Mouse (Mus musculus): ENCODE results near the gene Nostrin. TPM values are rescaled to one million over a fixed set of nuclear protein-coding genes. Genes with fewer than 3 reads are reported as not detected.
A peak's percentile ranks its signal among the peaks of the same experiment; 100 is the strongest.

The Nostrin gene
- total RNA-seq (2014; fragmentation: Nextera tagmentation) (2.1 and 9.0 TPM in 2 replicates), total RNA-seq (2017) (9.3 and 12.2 TPM in 2 replicates)

DNA sequence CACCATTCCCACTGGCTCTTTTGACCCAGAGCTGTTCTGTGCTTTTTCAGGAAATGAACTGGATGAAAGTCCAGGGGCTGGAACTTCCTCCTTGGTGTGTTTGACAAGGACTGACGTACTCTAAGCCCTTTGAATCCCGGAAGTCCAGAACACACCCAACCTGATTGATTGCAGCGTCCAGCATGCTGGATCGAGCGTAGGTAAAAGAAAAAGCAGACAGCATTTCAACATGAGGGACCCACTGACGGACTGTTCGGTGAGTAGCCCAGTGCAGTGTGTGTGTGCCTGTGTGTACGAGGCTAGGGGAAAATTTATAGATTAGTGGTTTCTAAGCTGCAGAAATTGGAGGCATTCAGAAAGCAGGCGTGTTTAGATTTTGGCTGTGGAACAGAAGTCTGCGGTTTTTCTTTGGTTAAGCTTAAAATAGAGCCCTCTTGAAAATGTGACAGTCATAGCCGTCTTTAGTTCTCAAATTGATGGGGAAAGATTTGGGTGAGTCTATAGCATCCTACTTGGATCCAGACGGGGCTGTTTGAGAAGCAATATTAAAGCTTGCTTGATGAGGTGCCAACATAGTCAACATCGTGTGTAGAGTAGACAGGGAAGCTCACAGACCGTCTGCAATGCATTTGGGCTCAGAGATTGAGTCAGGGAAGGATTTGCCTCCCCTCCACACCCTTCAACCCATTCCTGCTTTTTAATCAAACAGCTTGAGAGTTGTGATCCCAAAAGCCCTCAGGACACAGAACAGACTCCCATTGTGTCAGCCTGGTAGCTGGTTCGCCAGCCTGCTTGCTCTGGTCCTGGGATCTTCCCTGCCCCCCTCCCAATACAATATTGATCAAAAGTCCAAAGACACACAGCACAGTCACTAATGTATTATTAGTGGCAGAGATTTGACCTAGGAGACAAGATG, at the start of gene Nostrin:
Gene Nostrin, plus strand, starts transcription at position 140 of the 916 bp plus-strand sequence.
- peak; percentile 89 for ATAC-seq (replicated peaks; ENCODE audit: poor library complexity, severe bottlenecking)

DNA sequence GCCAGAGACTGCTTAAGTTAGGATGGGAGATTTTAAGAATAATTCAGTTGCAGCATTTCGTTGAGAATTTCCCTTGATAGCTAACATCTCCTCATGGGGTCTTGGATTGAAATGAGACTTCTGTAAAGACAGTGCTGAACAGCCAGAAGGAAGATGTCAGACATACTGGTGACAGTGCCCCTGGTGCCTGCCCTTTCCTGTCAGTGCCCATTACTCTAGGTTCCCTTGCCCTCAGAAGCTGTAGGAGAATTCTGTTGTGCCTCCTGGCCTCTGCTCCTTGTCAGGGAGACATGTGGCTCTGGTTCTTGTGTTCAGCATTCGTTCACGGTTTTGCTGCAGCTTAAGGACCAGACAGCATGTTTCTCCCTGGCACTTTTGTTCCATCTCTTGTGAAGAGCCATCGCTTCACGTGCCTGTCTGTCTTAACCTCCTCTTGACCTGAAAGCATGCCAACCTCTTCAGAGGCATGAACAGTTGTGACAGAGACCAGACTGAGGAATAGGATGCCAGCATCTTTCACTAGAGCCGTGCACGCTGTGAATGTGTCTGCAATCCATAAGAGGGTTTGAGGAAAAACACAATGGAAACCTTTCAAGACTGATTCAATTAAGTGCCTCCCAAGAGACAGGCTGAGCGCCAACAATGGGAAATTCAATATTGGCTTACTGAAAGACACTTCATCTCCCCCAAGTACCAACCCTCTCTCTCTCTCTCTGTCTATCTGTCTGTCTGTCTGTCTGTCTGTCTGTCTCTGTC, 48.9 kb upstream of the Nostrin start:
- no peak for ATAC-seq (replicated peaks; ENCODE audit: poor library complexity, severe bottlenecking)

- ATAC-seq (replicated peaks; ENCODE audit: poor library complexity, severe bottlenecking): no peak
Observed at GRCm38 (mm10) chr2:69095836-69096235, 39.8 kb upstream of the Nostrin start.

- ATAC-seq (replicated peaks; ENCODE audit: poor library complexity, severe bottlenecking): no peak
Observed at GRCm38 (mm10) chr2:69096821-69097220, 38.8 kb upstream of the Nostrin start.

DNA sequence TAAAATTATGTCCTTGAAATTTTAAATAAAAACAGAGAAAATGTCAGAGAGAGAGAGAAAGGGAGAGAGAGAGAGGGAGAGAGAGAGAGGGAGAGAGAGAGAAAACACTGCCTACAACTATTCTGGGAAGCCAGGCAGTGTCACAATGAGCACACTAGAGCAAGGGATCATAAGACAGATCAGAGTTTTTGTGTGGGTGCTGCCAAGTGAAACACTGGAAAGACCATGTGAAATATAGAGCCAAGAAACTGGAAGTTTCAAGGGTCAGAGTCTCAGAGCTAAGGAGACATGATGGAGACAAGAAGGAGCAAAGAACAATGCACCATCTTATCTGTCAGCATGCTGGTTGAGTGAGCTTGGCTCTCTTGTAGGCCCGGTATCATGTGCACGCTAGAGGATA, 38.1 kb upstream of the Nostrin start:
- no peak for ATAC-seq (replicated peaks; ENCODE audit: poor library complexity, severe bottlenecking)

GRCm38 (mm10) chr2:69098701-69099100, 36.9 kb upstream of the Nostrin start:
- no peak for ATAC-seq (replicated peaks; ENCODE audit: poor library complexity, severe bottlenecking)

DNA sequence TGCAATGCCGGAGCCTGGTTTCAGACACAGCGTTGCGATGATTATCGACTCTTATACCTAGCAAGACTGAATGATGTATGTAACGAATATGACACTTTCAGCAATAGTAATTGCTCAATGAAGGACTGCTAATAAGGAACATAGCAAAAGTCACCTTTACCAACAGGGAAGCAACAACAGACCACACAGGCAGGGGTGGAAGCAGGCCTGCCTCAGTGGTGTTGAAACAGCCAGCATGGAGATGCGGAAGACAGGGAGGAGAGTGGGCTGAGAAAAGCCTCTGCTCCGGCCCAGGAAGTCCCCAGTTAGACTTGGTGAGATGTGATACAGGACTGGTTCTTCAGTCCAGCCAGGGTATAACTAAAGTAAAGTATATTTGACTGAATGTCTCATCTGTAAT, 36.5 kb upstream of the Nostrin start:
- peak; percentile 61 for ATAC-seq (replicated peaks; ENCODE audit: poor library complexity, severe bottlenecking)

DNA sequence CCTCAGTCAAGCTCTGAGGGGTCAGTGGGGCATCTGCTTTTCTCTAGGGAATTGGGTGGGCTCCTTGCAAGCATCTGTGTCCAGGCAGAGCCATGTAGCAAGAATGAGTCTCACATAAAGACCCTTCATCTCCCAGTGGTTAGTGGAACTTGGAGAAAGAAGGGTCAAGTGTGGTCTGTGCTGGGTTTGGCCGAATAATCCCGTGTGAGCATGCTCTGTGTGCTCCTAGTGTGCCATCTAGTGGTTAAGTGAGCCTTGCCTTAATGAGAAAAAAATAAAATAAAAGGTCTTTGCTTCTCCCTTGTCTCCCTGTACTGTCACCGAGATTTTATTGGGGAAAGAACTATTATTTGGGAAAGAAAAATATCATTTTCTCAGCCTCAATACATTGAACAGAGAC, 34.9 kb upstream of the Nostrin start:
- ATAC-seq (replicated peaks; ENCODE audit: poor library complexity, severe bottlenecking): peak; percentile 77

DNA sequence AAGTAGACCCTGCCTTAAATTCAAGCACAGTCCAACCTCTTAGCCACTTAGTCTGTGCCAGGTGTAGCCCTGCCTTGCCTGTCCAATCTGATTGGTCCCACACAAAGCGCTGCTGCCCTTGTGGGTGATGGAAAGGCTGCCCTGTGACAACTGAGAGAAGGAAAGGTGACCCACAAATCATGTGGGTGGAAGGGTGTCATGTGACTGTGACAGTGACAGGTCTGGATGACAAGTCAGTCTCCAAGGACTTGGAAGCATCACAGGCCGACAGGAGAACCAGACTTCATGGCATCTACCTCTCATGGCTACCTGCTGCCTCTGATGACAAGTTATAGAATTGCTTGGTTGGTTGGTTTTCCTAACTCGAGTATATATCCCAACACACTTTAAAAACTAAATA, 32.1 kb upstream of the Nostrin start:
- ATAC-seq (replicated peaks; ENCODE audit: poor library complexity, severe bottlenecking): no peak

- ATAC-seq (replicated peaks; ENCODE audit: poor library complexity, severe bottlenecking): no peak
Observed at GRCm38 (mm10) chr2:69104511-69105145, 31.0 kb upstream of the Nostrin start.

DNA sequence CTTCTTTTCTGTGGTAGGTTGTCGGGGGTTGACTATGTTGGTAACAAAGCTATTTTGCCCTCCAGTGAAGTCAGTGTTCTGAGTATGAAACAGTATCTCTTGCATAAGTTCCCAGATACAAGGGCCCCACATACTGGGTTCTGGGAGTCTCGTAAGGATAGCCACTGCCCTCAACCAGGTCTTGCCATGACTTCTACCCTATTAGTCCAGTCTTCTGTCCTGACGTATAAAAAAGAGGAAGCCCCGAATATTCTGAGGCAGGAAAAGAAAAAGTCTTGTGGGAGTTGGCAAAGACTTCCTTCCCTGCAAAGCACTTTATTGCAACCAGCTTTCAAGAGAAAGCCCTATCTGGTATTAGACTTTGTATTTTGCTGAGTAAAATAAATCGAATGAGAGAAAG, 26.4 kb upstream of the Nostrin start:
- peak; percentile 90 for ATAC-seq (replicated peaks; ENCODE audit: poor library complexity, severe bottlenecking)

GRCm38 (mm10) chr2:69109710-69110109, 25.9 kb upstream of the Nostrin start:
- ATAC-seq (replicated peaks; ENCODE audit: poor library complexity, severe bottlenecking): 0 out of 2 replicates have a peak, but pooled peaks have one; percentile 18

- ATAC-seq (replicated peaks; ENCODE audit: poor library complexity, severe bottlenecking): no peak
Observed at GRCm38 (mm10) chr2:69112609-69113008, 23.0 kb upstream of the Nostrin start.

- no peak for ATAC-seq (replicated peaks; ENCODE audit: poor library complexity, severe bottlenecking)
Observed at GRCm38 (mm10) chr2:69113829-69114547, 21.6 kb upstream of the Nostrin start.

DNA sequence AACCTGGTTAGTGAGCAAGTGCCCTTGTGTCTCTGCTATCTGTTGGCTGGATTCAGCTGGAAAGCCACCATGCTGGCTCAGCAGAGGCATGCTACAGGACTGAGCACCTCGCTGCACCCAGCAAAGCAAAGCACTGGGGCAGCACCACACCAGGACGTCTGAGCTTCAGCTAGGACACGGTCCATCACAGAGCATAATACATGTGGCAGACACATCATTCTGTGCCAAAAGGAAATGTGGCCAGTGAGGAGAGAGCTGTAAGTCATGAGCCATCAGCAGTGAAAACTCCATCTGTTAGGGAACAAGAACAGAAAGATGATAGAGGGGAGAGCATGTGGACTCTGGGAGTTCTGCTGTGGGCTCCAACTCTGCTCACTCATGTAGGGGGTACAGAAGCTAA, 19.7 kb upstream of the Nostrin start:
- ATAC-seq (replicated peaks; ENCODE audit: poor library complexity, severe bottlenecking): no peak

- ATAC-seq (replicated peaks; ENCODE audit: poor library complexity, severe bottlenecking): no peak
Observed at GRCm38 (mm10) chr2:69116767-69117166, 18.8 kb upstream of the Nostrin start.

- ATAC-seq (replicated peaks; ENCODE audit: poor library complexity, severe bottlenecking): no peak
Observed at GRCm38 (mm10) chr2:69118994-69119393, 16.6 kb upstream of the Nostrin start.

DNA sequence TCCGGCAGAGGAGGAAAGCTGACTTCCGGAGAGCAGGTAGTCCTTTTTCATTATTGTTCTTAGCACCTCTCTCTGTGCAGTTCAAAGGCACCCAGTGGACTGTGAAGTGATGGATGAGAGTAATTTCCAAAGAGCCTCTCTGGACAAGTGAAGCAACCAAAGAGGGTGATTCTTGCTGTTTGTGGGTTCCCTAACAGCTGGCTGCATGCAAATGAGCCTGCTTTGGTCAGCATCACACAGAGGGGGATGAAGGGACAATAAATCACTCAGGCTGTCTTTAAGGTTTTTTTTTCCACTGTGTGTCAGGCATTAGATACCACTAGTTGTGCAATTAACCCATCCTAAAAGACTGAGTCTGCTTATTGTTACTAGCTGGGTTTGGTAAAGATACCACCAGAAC, 15.9 kb upstream of the Nostrin start:
- peak; percentile 51 for ATAC-seq (replicated peaks; ENCODE audit: poor library complexity, severe bottlenecking)

DNA sequence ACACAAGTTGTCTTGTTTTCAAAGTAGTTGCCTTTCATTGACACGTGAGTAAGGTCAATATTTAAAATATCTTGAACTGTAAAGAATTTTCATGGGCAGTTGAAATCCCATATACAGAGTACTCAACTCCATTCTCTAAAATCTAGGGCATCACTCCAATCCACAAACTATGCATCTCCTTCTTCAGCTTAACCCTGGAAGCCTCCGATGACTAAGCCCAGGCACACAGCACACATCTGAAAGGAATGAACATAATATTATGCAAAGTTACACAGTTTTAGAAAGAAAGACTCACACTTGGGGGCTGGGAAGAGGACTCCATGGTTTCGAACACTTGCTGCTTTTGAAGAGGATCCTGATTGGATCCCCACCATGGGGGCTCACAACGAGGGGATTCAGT, 13.9 kb upstream of the Nostrin start:
- no peak for ATAC-seq (replicated peaks; ENCODE audit: poor library complexity, severe bottlenecking)

DNA sequence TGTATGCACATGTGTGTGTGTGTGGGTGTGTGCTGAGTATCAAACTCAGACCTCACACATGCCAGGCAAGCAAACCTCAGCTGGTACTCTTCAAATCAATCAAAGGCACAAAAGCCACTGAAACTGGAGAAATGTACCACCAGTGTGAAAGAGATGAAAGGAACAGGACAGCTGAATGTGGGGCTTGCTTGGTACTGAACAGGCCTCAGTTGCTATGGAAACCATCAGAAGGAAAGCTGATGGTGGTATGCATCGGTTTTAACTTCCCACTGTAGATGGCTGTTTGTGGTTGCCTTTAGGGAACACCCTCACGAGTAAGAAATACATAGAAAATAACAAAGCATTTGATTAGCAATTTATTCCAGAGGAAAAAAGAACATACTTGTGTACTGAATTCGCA, 10.2 kb upstream of the Nostrin start:
- no peak for ATAC-seq (replicated peaks; ENCODE audit: poor library complexity, severe bottlenecking)

Data from granulocyte monocyte progenitor cell, adult 5-6 weeks (primary cell).